Mouse (Mus musculus) liver, embryonic 13.5 days (tissue): Measurements from ENCODE around the gene Hlx. TPM values are rescaled to one million over a fixed set of nuclear protein-coding genes. Genes with fewer than 3 reads are reported as not detected.

Source experiments
- ATAC-seq: fragments of 200-750 bp; cut with Nextera tagmentation; 2 replicates; pipeline ENCODE4 v1.8.0; 2017; ENCODE audit warnings: low read depth, mild to moderate bottlenecking, moderate number of reproducible peaks, moderate library complexity
- DNase-seq: peaks from one replicate; pipeline ENCODE4 v3.0.0; 2022
- H3K27ac ChIP-seq: fragments of 300-500 bp; sonication (generic); 2 replicates; pipeline ENCODE4 v1.5.1; 2015; ENCODE audit warnings: moderate library complexity, mild to moderate bottlenecking, inconsistent platforms
- H3K27me3 ChIP-seq: fragments of 300-500 bp; sonication (generic); 2 replicates; pipeline ENCODE4 v1.6.1; 2015; ENCODE audit warnings: mild to moderate bottlenecking, inconsistent platforms
- H3K36me3 ChIP-seq: fragments of 300-500 bp; sonication (generic); 2 replicates; pipeline ENCODE4 v1.6.1; 2015; ENCODE audit warnings: mild to moderate bottlenecking, inconsistent platforms
- H3K4me1 ChIP-seq: fragments of 300-500 bp; sonication (generic); replicated peaks from 2 replicates; pipeline ENCODE4 v1.6.1; 2015; ENCODE audit warnings: inconsistent platforms
- H3K4me2 ChIP-seq: fragments of 300-500 bp; sonication (generic); 2 replicates; pipeline ENCODE4 v1.6.1; 2015; ENCODE audit warnings: inconsistent platforms, mild to moderate bottlenecking, moderate library complexity
- H3K4me3 ChIP-seq: fragments of 300-500 bp; sonication (generic); replicated peaks from 2 replicates; pipeline ENCODE4 v1.5.1; 2015; ENCODE audit warnings: mild to moderate bottlenecking, inconsistent platforms
- H3K9ac ChIP-seq: fragments of 300-500 bp; sonication (generic); 2 replicates; pipeline ENCODE4 v1.6.1; 2015; ENCODE audit warnings: mild to moderate bottlenecking, inconsistent platforms
- H3K9me3 ChIP-seq: fragments of 300-500 bp; sonication (generic); replicated peaks from 2 replicates; pipeline ENCODE4 v1.6.1; 2016; ENCODE audit warnings: inconsistent platforms
- WGBS: fragments of 180-500 bp; shearing (Covaris S2); methylation state at CpG from one replicate; pipeline ENCODE4 v1.1.7; 2015; ENCODE audit not compliant: insufficient replicate concordance; 5-methylcytosine and 5-hydroxymethylcytosine counted together
- polyA plus RNA-seq: library from polyadenylated mRNA; unstranded; fragments of >200 nt; fragmentation: Nextera tagmentation; extraction: Ambion mirVana; gene quantifications from 2 replicates; pipeline ENCODE4 v1.2.1, GENCODE M21; 2015

The Hlx gene
- polyA plus RNA-seq, 1 experiment from 2014 or later: 8.8 TPM

- Histone ChIP-seq H3K4me3 (peak overlapping the region; percentile 71), H3K9me3 (no peaks in the 10 kb centered on the region), H3K27ac (peak overlapping the region; percentile 83), H3K4me2 (peak overlapping the region; percentile 94), H3K36me3 (peaks cover 6% of the 10 kb centered on the region; the same call in 1 of the 2 replicates), H3K4me1 (peaks cover 41% of the 10 kb centered on the region), H3K27me3 (peaks cover 100% of the 10 kb centered on the region), H3K9ac (peak overlapping the region; percentile 77)
- no peak for ATAC-seq
- 12% methylated on average over 18 of the region's 18 CpGs for WGBS
- no peak for DNase-seq
These were observed 1.3 kb downstream of the Hlx start for GRCm38 (mm10) chr1:184731091-184731640.

GRCm38 (mm10) chr1:184730453-184731013, 1.9 kb downstream of the Hlx start:
- Histone ChIP-seq H3K4me2 (peak overlapping the region; percentile 94), H3K9me3 (no peaks in the 10 kb centered on the region), H3K4me1 (peaks cover 41% of the 10 kb centered on the region), H3K9ac (peak overlapping the region; percentile 77), H3K27ac (0 out of 2 replicates have a peak overlapping the region, but pooled peaks have one; percentile 4), H3K4me3 (peak overlapping the region; percentile 71), H3K36me3 (peaks cover 6% of the 10 kb centered on the region; the same call in 1 of the 2 replicates), H3K27me3 (peaks cover 100% of the 10 kb centered on the region)
- WGBS: 29% methylated on average over 12 of the region's 12 CpGs
- DNase-seq: no peak
- no peak for ATAC-seq

GRCm38 (mm10) chr1:184729357-184730140, 2.9 kb downstream of the Hlx start:
- Histone ChIP-seq H3K27ac (peak overlapping the region; percentile 63; the same call in 1 of the 2 replicates), H3K4me1 (peaks cover 37% of the 10 kb centered on the region), H3K4me3 (peak overlapping the region; percentile 71), H3K27me3 (peaks cover 100% of the 10 kb centered on the region), H3K9ac (peak overlapping the region; percentile 77), H3K9me3 (no peaks in the 10 kb centered on the region), H3K4me2 (peak overlapping the region; percentile 94), H3K36me3 (peaks cover 6% of the 10 kb centered on the region; the same call in 1 of the 2 replicates)
- 33% methylated on average over 19 of the region's 19 CpGs for WGBS
- DNase-seq (no peak), ATAC-seq (no peak)

GRCm38 (mm10) chr1:184728561-184729115, 3.8 kb downstream of the Hlx start:
- H3K4me1 ChIP-seq: peaks cover 29% of the 10 kb centered on the region
- H3K4me2 ChIP-seq: peak overlapping the region; percentile 94
- peaks cover 6% of the 10 kb centered on the region; the same call in 1 of the 2 replicates for H3K36me3 ChIP-seq
- peaks cover 100% of the 10 kb centered on the region for H3K27me3 ChIP-seq
- peak overlapping the region; percentile 32; the same call in 1 of the 2 replicates for H3K4me3 ChIP-seq
- H3K9me3 ChIP-seq: no peaks in the 10 kb centered on the region
- H3K27ac ChIP-seq: no peak overlapping the region; the same call in 1 of the 2 replicates
- WGBS: 18% methylated on average over 6 of the region's 6 CpGs
- DNase-seq (no peak), ATAC-seq (no peak)
- peak overlapping the region; percentile 40; the same call in 1 of the 2 replicates for H3K9ac ChIP-seq

GRCm38 (mm10) chr1:184727401-184728265, 4.8 kb downstream of the Hlx start:
- H3K9ac ChIP-seq: peak overlapping the region; percentile 56
- no peaks in the 10 kb centered on the region for H3K9me3 ChIP-seq
- WGBS: 46% methylated on average over 49 of the region's 49 CpGs
- peak overlapping the region; percentile 18; the same call in 1 of the 2 replicates for H3K27ac ChIP-seq
- H3K36me3 ChIP-seq: peaks cover 6% of the 10 kb centered on the region; the same call in 1 of the 2 replicates
- H3K27me3 ChIP-seq: peaks cover 100% of the 10 kb centered on the region
- H3K4me2 ChIP-seq: peak overlapping the region; percentile 94
- ATAC-seq (no peak), DNase-seq (no peak)
- H3K4me3 ChIP-seq: peak overlapping the region; percentile 32
- H3K4me1 ChIP-seq: peaks cover 20% of the 10 kb centered on the region

GRCm38 (mm10) chr1:184726576-184727300, 5.7 kb downstream of the Hlx start:
- H3K27ac ChIP-seq: peak overlapping the region; percentile 16; the same call in 1 of the 2 replicates
- ATAC-seq (no peak), DNase-seq (no peak)
- H3K4me3 ChIP-seq: peak overlapping the region; percentile 32; the same call in 1 of the 2 replicates
- H3K4me1 ChIP-seq: peaks cover 14% of the 10 kb centered on the region
- peaks cover 100% of the 10 kb centered on the region for H3K27me3 ChIP-seq
- H3K36me3 ChIP-seq: peaks cover 6% of the 10 kb centered on the region; the same call in 1 of the 2 replicates
- no peaks in the 10 kb centered on the region for H3K9me3 ChIP-seq
- H3K9ac ChIP-seq: peak overlapping the region; percentile 56; the same call in 1 of the 2 replicates
- peak overlapping the region; percentile 94 for H3K4me2 ChIP-seq
- WGBS: 58% methylated on average over 16 of the region's 16 CpGs

- no peak overlapping the region for H3K9ac ChIP-seq
- 0 out of 2 replicates have a peak, but pooled peaks cover 9% of the 10 kb centered on the region for H3K4me1 ChIP-seq
- 19% methylated on average over 11 of the region's 11 CpGs for WGBS
- peaks cover 100% of the 10 kb centered on the region for H3K27me3 ChIP-seq
- H3K36me3 ChIP-seq: peaks cover 6% of the 10 kb centered on the region; the same call in 1 of the 2 replicates
- H3K27ac ChIP-seq: peak overlapping the region; percentile 21; the same call in 1 of the 2 replicates
- DNase-seq: no peak
- no peak overlapping the region for H3K4me2 ChIP-seq
- no peak overlapping the region for H3K4me3 ChIP-seq
- H3K9me3 ChIP-seq: no peaks in the 10 kb centered on the region
- no peak for ATAC-seq
These were observed 7.1 kb downstream of the Hlx start for GRCm38 (mm10) chr1:184725318-184725790.

- H3K27ac ChIP-seq: no peak overlapping the region
- H3K36me3 ChIP-seq: peaks cover 6% of the 10 kb centered on the region; the same call in 1 of the 2 replicates
- DNase-seq (no peak), ATAC-seq (no peak)
- 0 out of 2 replicates have a peak, but pooled peaks cover 8% of the 10 kb centered on the region for H3K4me1 ChIP-seq
- H3K9ac ChIP-seq: no peak overlapping the region
- 8% methylated on average over 23 of the region's 23 CpGs for WGBS
- H3K4me3 ChIP-seq: no peak overlapping the region
- no peaks in the 10 kb centered on the region for H3K9me3 ChIP-seq
- peaks cover 100% of the 10 kb centered on the region for H3K27me3 ChIP-seq
- no peak overlapping the region for H3K4me2 ChIP-seq
These were observed 7.7 kb downstream of the Hlx start for GRCm38 (mm10) chr1:184724551-184725317.

GRCm38 (mm10) chr1:184723899-184724298, 8.5 kb downstream of the Hlx start:
- H3K4me1 ChIP-seq: 0 out of 2 replicates have a peak, but pooled peaks cover 5% of the 10 kb centered on the region
- H3K9ac ChIP-seq: no peak overlapping the region
- DNase-seq (no peak), ATAC-seq (no peak)
- H3K4me2 ChIP-seq: no peak overlapping the region
- H3K4me3 ChIP-seq: no peak overlapping the region
- H3K27ac ChIP-seq: no peak overlapping the region
- no peaks in the 10 kb centered on the region for H3K9me3 ChIP-seq
- peaks cover 6% of the 10 kb centered on the region; the same call in 1 of the 2 replicates for H3K36me3 ChIP-seq
- WGBS: 39% methylated on average over 3 of the region's 3 CpGs
- H3K27me3 ChIP-seq: peaks cover 100% of the 10 kb centered on the region
